Mouse (Mus musculus) liver, postnatal 0 days (tissue): ENCODE data around the gene Cd80.

Experiments
- CTCF ChIP-seq: sonication (generic); IDR thresholded peaks from 2 replicates; pipeline ENCODE4 v1.5.1; 2016; ENCODE audit warnings: antibody characterized with exemption, low read depth
- EP300 ChIP-seq: IDR thresholded peaks from 2 replicates; pipeline ENCODE4 v1.6.1; 2016; ENCODE audit warnings: antibody characterized with exemption, low read depth, mild to moderate bottlenecking

- TF ChIP-seq CTCF (no peak), EP300 (no peak)
Observed at GRCm38 (mm10) chr16:38476312-38477240, 21.2 kb downstream of the Cd80 start.
